Comparison of ENCODE assay signal across 8 mouse cellular contexts in the genomic region with DNA sequence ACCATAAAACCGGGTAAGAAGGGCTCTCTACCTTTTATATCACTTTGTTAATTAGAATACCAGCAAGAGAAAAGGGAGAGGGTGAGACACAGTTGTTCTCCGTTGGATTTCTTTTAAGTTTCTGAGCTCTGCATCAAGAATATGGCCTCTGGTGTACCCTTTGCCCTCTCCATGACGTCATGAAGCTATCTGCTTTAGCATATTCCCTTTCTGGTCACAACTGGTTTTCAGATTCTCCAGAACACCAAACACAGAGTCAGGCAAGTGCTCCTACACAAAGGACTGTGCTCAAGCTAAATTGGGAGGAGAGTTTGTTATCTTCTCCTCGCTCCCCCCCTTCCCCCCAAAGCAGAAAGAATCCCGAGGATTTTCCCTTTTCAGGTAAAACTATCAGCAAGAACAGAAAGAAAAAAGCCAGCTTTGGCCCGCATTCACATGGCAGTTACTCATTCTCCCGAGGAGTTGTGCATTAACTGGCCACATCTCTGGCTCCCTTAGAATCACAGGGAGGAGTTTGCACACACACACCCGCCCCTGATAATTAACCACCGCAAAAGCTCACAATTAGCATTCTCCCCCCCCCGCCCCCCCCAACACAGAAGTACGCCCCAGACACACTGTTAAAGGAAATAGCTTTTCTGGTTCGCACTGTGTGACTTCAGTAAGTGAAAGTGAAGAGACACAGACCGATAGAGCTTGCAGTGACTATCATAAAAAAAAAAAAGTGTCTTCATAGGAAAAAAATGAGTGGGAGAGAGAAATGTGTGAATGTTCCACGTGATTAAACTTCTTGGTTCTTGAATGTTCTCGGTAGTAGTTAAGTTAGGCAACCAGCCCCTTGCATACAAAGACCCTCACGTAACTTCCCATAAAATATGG. TPM values are rescaled to one million over a fixed set of nuclear protein-coding genes. Genes with fewer than 3 reads are reported as not detected.
A peak's percentile ranks its signal among the peaks of the same experiment; 100 is the strongest.
DNase-seq lines count a peak whose midpoint lies in the region; ATAC-seq and TF ChIP-seq lines count a peak whose summit lies in the region.

No protein-coding gene starts in this region.

- WGBS in lung, embryonic 14.5 days, result 6% methylated on average over 16 of the region's 16 CpGs
- 2% methylated on average over 16 of the region's 16 CpGs for WGBS in forebrain, embryonic 16.5 days
- 2% methylated on average over 16 of the region's 16 CpGs for WGBS in neural tube, embryonic 15.5 days

- peak; percentile 32 for DNase-seq in lung, embryonic 14.5 days
- DNase-seq in lung, postnatal 14 days, result no peak
- peak; percentile 62 to 74 for DNase-seq in kidney, postnatal 4 days
- no peak for DNase-seq in ovary, postnatal 36 days (ENCODE audit: low spot score)
- DNase-seq in c-Kit-positive CD71-positive TER-119-positive erythroid progenitor cells, embryonic 14.5 days (ENCODE audit: low spot score), result no peak
- DNase-seq in cerebellum, adult 11-12 months, result no peak

- no peak for TF ChIP-seq CTCF in lung, embryonic 14.5 days (IDR thresholded peaks at IDR 0.05; ENCODE audit: low read depth)

- H3K27ac ChIP-seq in lung, embryonic 14.5 days (ENCODE audit: low read depth), result no peak overlapping the region
- no peak overlapping the region for H3K27ac ChIP-seq in forebrain, embryonic 16.5 days (ENCODE audit: low read length)
- H3K27ac ChIP-seq in neural tube, embryonic 15.5 days (replicated peaks), result peak overlapping the region; percentile 89

- H3K36me3 ChIP-seq in lung, embryonic 14.5 days (ENCODE audit: insufficient read depth), result no peaks in the 10 kb centered on the region
- H3K36me3 ChIP-seq in forebrain, embryonic 16.5 days (ENCODE audit: control insufficient read depth, insufficient read depth), result no peaks in the 10 kb centered on the region
- H3K36me3 ChIP-seq in neural tube, embryonic 15.5 days, result no peaks in the 10 kb centered on the region

- H3K9ac ChIP-seq in lung, embryonic 14.5 days, result no peak overlapping the region
- H3K9ac ChIP-seq in forebrain, embryonic 16.5 days (replicated peaks; ENCODE audit: low read depth, low read length), result peak overlapping the region; percentile 71
- H3K9ac ChIP-seq in neural tube, embryonic 15.5 days (replicated peaks), result peak overlapping the region; percentile 69

- no peaks in the 10 kb centered on the region for H3K9me3 ChIP-seq in lung, embryonic 14.5 days (ENCODE audit: low read depth, low read length)
- no peaks in the 10 kb centered on the region for H3K9me3 ChIP-seq in forebrain, embryonic 16.5 days (ENCODE audit: control insufficient read depth, low read length)
- H3K9me3 ChIP-seq in neural tube, embryonic 15.5 days (replicated peaks), result no peaks in the 10 kb centered on the region

- no peak for ATAC-seq in lung, embryonic 14.5 days (ENCODE audit: insufficient read depth)
- no peak for ATAC-seq in forebrain, embryonic 16.5 days
- ATAC-seq in neural tube, embryonic 15.5 days (ENCODE audit: low FRiP score), result no peak

- peaks cover 11% of the 10 kb centered on the region for H3K27me3 ChIP-seq in lung, embryonic 14.5 days (ENCODE audit: insufficient read depth, low read length)
- H3K27me3 ChIP-seq in forebrain, embryonic 16.5 days (replicated peaks; ENCODE audit: control insufficient read depth, insufficient read depth, low read length), result peaks cover 7% of the 10 kb centered on the region
- H3K27me3 ChIP-seq in neural tube, embryonic 15.5 days (replicated peaks), result no peaks in the 10 kb centered on the region

- peak overlapping the region; percentile 95 for H3K4me2 ChIP-seq in lung, embryonic 14.5 days
- H3K4me2 ChIP-seq in forebrain, embryonic 16.5 days (ENCODE audit: low read length), result peak overlapping the region; percentile 89
- peak overlapping the region; percentile 87 for H3K4me2 ChIP-seq in neural tube, embryonic 15.5 days

- H3K4me1 ChIP-seq in lung, embryonic 14.5 days (ENCODE audit: insufficient read depth), result no peaks in the 10 kb centered on the region
- H3K4me1 ChIP-seq in forebrain, embryonic 16.5 days (replicated peaks; ENCODE audit: control insufficient read depth, insufficient read depth, low read length), result peaks cover 20% of the 10 kb centered on the region
- H3K4me1 ChIP-seq in neural tube, embryonic 15.5 days, result peaks cover 28% of the 10 kb centered on the region

- H3K4me3 ChIP-seq in lung, embryonic 14.5 days (ENCODE audit: low read depth, low read length), result peak overlapping the region; percentile 51
- H3K4me3 ChIP-seq in forebrain, embryonic 16.5 days (replicated peaks; ENCODE audit: low read length), result peak overlapping the region; percentile 67
- H3K4me3 ChIP-seq in neural tube, embryonic 15.5 days (replicated peaks), result peak overlapping the region; percentile 65

RNA-seq across cellular contexts. Expression of a gene that starts 1.8 kb away (rescaled TPM):
- polyA plus RNA-seq in lung, embryonic 14.5 days (2014; fragmentation: Nextera tagmentation; extraction: Ambion mirVana), result 2.4 and 2.6 TPM in 2 replicates
- 10.4 and 11.5 TPM in 2 replicates for polyA plus RNA-seq in forebrain, embryonic 16.5 days (2015; fragmentation: Nextera tagmentation; extraction: Ambion mirVana)
- polyA plus RNA-seq in neural tube, embryonic 15.5 days (2015; fragmentation: Nextera tagmentation; extraction: Ambion mirVana), result 20.3 and 22.7 TPM in 2 replicates

Comparison
In these comparisons a context has a peak if more than half of its experiments do, and no peak if none do; other contexts are left out.
1. DNase-seq: peak in lung, embryonic 14.5 days (single experiment) and kidney, postnatal 4 days (2 of 2); none in lung, postnatal 14 days (single experiment), ovary, postnatal 36 days (single experiment), c-Kit-positive CD71-positive TER-119-positive erythroid progenitor cells, embryonic 14.5 days (single experiment) and cerebellum, adult 11-12 months (single experiment).
2. Peak in every context shown above with its lines, with median percentiles within 50 percentile points of each other: H3K4me2 ChIP-seq and H3K4me3 ChIP-seq.